Mouse (Mus musculus) adrenal gland, postnatal 0 days (tissue): ENCODE measurements around the gene Vmn1r74. TPM values are rescaled to one million over a fixed set of nuclear protein-coding genes. Genes with fewer than 3 reads are reported as not detected.

ENCODE experiments used
- polyA plus RNA-seq: library from polyadenylated mRNA; unstranded; fragments of >200 nt; fragmentation: Nextera tagmentation; extraction: Ambion mirVana; gene quantifications from 2 replicates; pipeline ENCODE4 v1.2.1, GENCODE M21; 2015

The Vmn1r74 gene
- not detected in 2 replicates for polyA plus RNA-seq

DNA sequence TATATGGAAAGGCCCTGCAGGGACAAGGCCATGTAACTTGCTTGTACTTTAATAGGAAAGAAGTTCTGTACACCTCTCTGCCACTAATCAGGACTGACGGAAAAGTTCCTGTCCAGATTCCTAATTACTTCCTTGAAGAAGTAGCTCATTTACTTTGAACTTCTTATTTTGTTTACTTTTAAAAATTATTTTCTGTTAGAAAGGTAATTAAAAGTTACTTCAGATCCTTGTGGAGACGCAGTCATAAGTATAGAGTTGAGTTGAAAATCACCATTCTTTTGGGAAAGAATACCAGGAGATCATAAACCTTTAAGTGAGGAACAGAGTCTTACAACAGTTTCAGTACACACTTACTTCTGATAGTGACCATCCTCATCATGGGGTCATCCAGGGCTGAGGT lies at the start of gene Vmn1r74:
TSS of gene Vmn1r74 (plus strand) at position 301 of the 400 bp plus-strand sequence.

DNA sequence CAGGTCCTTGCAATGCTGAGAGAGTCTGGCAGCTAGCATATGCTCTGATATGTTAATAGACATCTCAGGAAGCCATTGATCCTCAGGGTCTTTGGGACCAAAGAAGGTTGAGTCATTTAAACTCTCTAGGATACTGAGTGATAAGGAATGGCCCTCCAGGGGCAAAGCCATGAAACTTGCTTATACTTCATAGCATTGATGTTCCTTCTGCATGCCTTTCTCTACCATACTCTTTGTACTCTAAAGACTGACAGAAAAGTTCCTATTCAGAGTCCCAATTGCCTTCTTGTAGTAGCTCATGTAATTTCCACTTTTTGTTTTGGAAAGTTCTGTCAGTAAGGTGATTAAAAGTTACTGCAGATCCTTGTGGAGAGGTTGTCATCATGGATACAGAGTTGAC lies 40.5 kb downstream of the Vmn1r74 start, which contains the start of gene Vmn1r75:
TSS of gene Vmn1r75 (plus strand) at position 301 of the 400 bp plus-strand sequence.

Other genes starting within 250 kb of the Vmn1r74 start
- not detected in 2 replicates for gene Zscan4-ps3, start 224.7 kb upstream of the Vmn1r74 start, polyA plus RNA-seq
- gene Vmn1r72, start 153.8 kb upstream of the Vmn1r74 start, polyA plus RNA-seq = not detected in 2 replicates
- gene Vmn1r73, start 103.7 kb upstream of the Vmn1r74 start, polyA plus RNA-seq = not detected in 2 replicates
- not detected in 2 replicates for gene Vmn1r75, start 40.6 kb downstream of the Vmn1r74 start, polyA plus RNA-seq
- not detected in 2 replicates for gene Vmn1r76, start 104.2 kb downstream of the Vmn1r74 start, polyA plus RNA-seq
- gene Vmn1r77, start 202.8 kb downstream of the Vmn1r74 start, polyA plus RNA-seq = not detected in 2 replicates